Mouse (Mus musculus) embryonic facial prominence, embryonic 14.5 days (tissue): ENCODE measurements around the gene Vcp. TPM values are rescaled to one million over a fixed set of nuclear protein-coding genes. Genes with fewer than 3 reads are reported as not detected.

Experiments used
- ATAC-seq: fragments of 200-750 bp; cut with Nextera tagmentation; 2 replicates; pipeline ENCODE4 v1.8.0; 2017; ENCODE audit warnings: low read depth, moderate number of reproducible peaks, moderate TSS enrichment
- DNase-seq: peaks from one replicate; pipeline ENCODE4 v3.0.0-alpha.2; 2015; ENCODE audit warnings: low spot score
- H3K27ac ChIP-seq: fragments of 300-500 bp; sonication (generic); replicated peaks from 2 replicates; pipeline ENCODE4 v1.5.1; 2014; ENCODE audit warnings: low read depth, mild to moderate bottlenecking, low read length, moderate library complexity
- H3K27me3 ChIP-seq: fragments of 300-500 bp; sonication (generic); replicated peaks from 2 replicates; pipeline ENCODE4 v1.6.1; 2014; ENCODE audit warnings: low read length; ENCODE audit not compliant: control insufficient read depth, insufficient read depth
- H3K36me3 ChIP-seq: fragments of 300-500 bp; sonication (generic); 2 replicates; pipeline ENCODE4 v1.6.1; 2014; ENCODE audit warnings: low read length, mixed read lengths; ENCODE audit not compliant: control insufficient read depth, insufficient read depth
- H3K4me1 ChIP-seq: fragments of 300-500 bp; sonication (generic); 2 replicates; pipeline ENCODE4 v1.6.1; 2014; ENCODE audit warnings: antibody characterized with exemption, low read length; ENCODE audit not compliant: control insufficient read depth, insufficient read depth
- H3K4me2 ChIP-seq: fragments of 300-500 bp; sonication (generic); 2 replicates; pipeline ENCODE4 v1.6.1; 2014; ENCODE audit warnings: low read depth, mild to moderate bottlenecking, low read length, moderate library complexity, mixed read lengths
- H3K4me3 ChIP-seq: fragments of 300-500 bp; sonication (generic); 2 replicates; pipeline ENCODE4 v1.5.1; 2014; ENCODE audit warnings: low read depth, mild to moderate bottlenecking, low read length
- H3K9ac ChIP-seq: fragments of 300-500 bp; sonication (generic); 2 replicates; pipeline ENCODE4 v1.6.1; 2014; ENCODE audit warnings: low read depth, mild to moderate bottlenecking, low read length, moderate library complexity, mixed read lengths
- H3K9me3 ChIP-seq: fragments of 300-500 bp; sonication (generic); 2 replicates; pipeline ENCODE4 v1.6.1; 2016; ENCODE audit warnings: low read length; ENCODE audit not compliant: control insufficient read depth
- WGBS: fragments of 180-500 bp; shearing (Covaris S2); extraction: QIAGEN DNeasy Blood & Tissue Kit; methylation state at CpG from one replicate; pipeline ENCODE4 v1.1.7; 2014; 5-methylcytosine and 5-hydroxymethylcytosine counted together
- polyA plus RNA-seq: library from polyadenylated mRNA; unstranded; fragments of >200 nt; fragmentation: Nextera tagmentation; extraction: Ambion mirVana; gene quantifications from 2 replicates; pipeline ENCODE4 v1.2.1, GENCODE M21; 2014

The Vcp gene
- polyA plus RNA-seq, 1 experiment from 2014 or later: 471 TPM

- ATAC-seq: no peak
These were observed 21.0 kb upstream of the Vcp start for GRCm38 (mm10) chr4:43021341-43021740.

GRCm38 (mm10) chr4:43020876-43021275 lies 20.6 kb upstream of the Vcp start:
- Histone ChIP-seq H3K4me3 (no peak overlapping the region), H3K27me3 (no peaks in the 10 kb centered on the region), H3K36me3 (peaks cover 72% of the 10 kb centered on the region), H3K9me3 (no peaks in the 10 kb centered on the region), H3K27ac (no peak overlapping the region), H3K9ac (no peak overlapping the region), H3K4me2 (no peak overlapping the region), H3K4me1 (peaks cover 8% of the 10 kb centered on the region)
- DNase-seq: no peak
- ATAC-seq: no peak
- WGBS: 88% methylated on average over 16 of the region's 16 CpGs

More at GRCm38 (mm10) chr4:43021341-43021740, 21.0 kb upstream of the Vcp start:
- Histone ChIP-seq H3K4me3 (no peak overlapping the region), H3K9me3 (no peaks in the 10 kb centered on the region), H3K36me3 (peaks cover 71% of the 10 kb centered on the region), H3K27ac (no peak overlapping the region), H3K4me2 (no peak overlapping the region), H3K27me3 (no peaks in the 10 kb centered on the region), H3K9ac (no peak overlapping the region), H3K4me1 (peaks cover 8% of the 10 kb centered on the region)
- DNase-seq: no peak
- WGBS: 79% methylated on average over 17 of the region's 17 CpGs

- no peak overlapping the region for H3K9ac ChIP-seq
- no peaks in the 10 kb centered on the region for H3K9me3 ChIP-seq
- H3K27me3 ChIP-seq: no peaks in the 10 kb centered on the region
- no peak for ATAC-seq
- H3K4me3 ChIP-seq: no peak overlapping the region
- no peak overlapping the region for H3K27ac ChIP-seq
- DNase-seq: no peak
- 93% methylated on average over 23 of the region's 23 CpGs for WGBS
- H3K36me3 ChIP-seq: peaks cover 72% of the 10 kb centered on the region
- H3K4me1 ChIP-seq: peaks cover 6% of the 10 kb centered on the region
- H3K4me2 ChIP-seq: no peak overlapping the region
These were observed 19.5 kb upstream of the Vcp start for GRCm38 (mm10) chr4:43019641-43020465.

- no peaks in the 10 kb centered on the region for H3K9me3 ChIP-seq
- 92% methylated on average over 9 of the region's 10 CpGs for WGBS
- H3K9ac ChIP-seq: no peak overlapping the region
- no peak overlapping the region for H3K27ac ChIP-seq
- H3K4me1 ChIP-seq: no peaks in the 10 kb centered on the region
- H3K4me3 ChIP-seq: no peak overlapping the region
- no peak overlapping the region for H3K4me2 ChIP-seq
- ATAC-seq: no peak
- H3K36me3 ChIP-seq: peaks cover 72% of the 10 kb centered on the region
- DNase-seq: no peak
- no peaks in the 10 kb centered on the region for H3K27me3 ChIP-seq
These were observed 18.9 kb upstream of the Vcp start for GRCm38 (mm10) chr4:43019176-43019575.

- Histone ChIP-seq H3K27ac (no peak overlapping the region), H3K4me2 (no peak overlapping the region), H3K4me3 (no peak overlapping the region), H3K4me1 (no peaks in the 10 kb centered on the region), H3K9me3 (no peaks in the 10 kb centered on the region), H3K27me3 (no peaks in the 10 kb centered on the region), H3K9ac (no peak overlapping the region), H3K36me3 (peaks cover 67% of the 10 kb centered on the region)
- DNase-seq (no peak), ATAC-seq (no peak)
- 95% methylated on average over 4 of the region's 4 CpGs for WGBS
These were observed 17.8 kb upstream of the Vcp start for GRCm38 (mm10) chr4:43018156-43018555.

- H3K4me3 ChIP-seq: no peak overlapping the region
- no peak for DNase-seq
- H3K36me3 ChIP-seq: peaks cover 10% of the 10 kb centered on the region; the same call in 1 of the 2 replicates
- H3K4me1 ChIP-seq: peaks cover 8% of the 10 kb centered on the region; the same call in 1 of the 2 replicates
- no peaks in the 10 kb centered on the region for H3K27me3 ChIP-seq
- H3K27ac ChIP-seq: no peak overlapping the region
- WGBS: 96% methylated on average over 1 of the region's 1 CpGs
- no peak for ATAC-seq
- H3K9ac ChIP-seq: no peak overlapping the region
- no peaks in the 10 kb centered on the region for H3K9me3 ChIP-seq
- H3K4me2 ChIP-seq: no peak overlapping the region
These were observed 11.8 kb upstream of the Vcp start for GRCm38 (mm10) chr4:43012091-43012490.

- H3K4me2 ChIP-seq: peak within 1 kb of the TSS; percentile 92
- ATAC-seq (peak; percentile 95), DNase-seq (peak; percentile 94)
- no peaks in the 10 kb centered on the region for H3K27me3 ChIP-seq
- peak within 1 kb of the TSS; percentile 73 for H3K9ac ChIP-seq
- peak within 1 kb of the TSS; percentile 81 for H3K4me3 ChIP-seq
- H3K27ac ChIP-seq: peak within 1 kb of the TSS; percentile 55; the same call in 1 of the 2 replicates
- WGBS: 2% methylated on average over 37 of the region's 37 CpGs
- peaks cover 8% of the 10 kb centered on the region; the same call in 1 of the 2 replicates for H3K4me1 ChIP-seq
- H3K36me3 ChIP-seq: peaks cover 11% of the 10 kb centered on the region; the same call in 1 of the 2 replicates
- no peaks in the 10 kb centered on the region for H3K9me3 ChIP-seq
These were observed 10.1 kb upstream of the Vcp start, which contains the start of gene Fancg for GRCm38 (mm10) chr4:43010161-43011038. TSS of gene Fancg (minus strand) at chr4:43010506.

GRCm38 (mm10) chr4:43005765-43006164 lies 5.5 kb upstream of the Vcp start:
- H3K36me3 ChIP-seq: peaks cover 15% of the 10 kb centered on the region; the same call in 1 of the 2 replicates
- H3K4me3 ChIP-seq: no peak overlapping the region
- H3K27ac ChIP-seq: no peak overlapping the region
- H3K4me2 ChIP-seq: no peak overlapping the region
- H3K9ac ChIP-seq: no peak overlapping the region
- DNase-seq (peak; percentile 30), ATAC-seq (no peak)
- WGBS: 59% methylated on average over 2 of the region's 2 CpGs
- H3K4me1 ChIP-seq: peaks cover 8% of the 10 kb centered on the region; the same call in 1 of the 2 replicates
- H3K9me3 ChIP-seq: no peaks in the 10 kb centered on the region
- no peaks in the 10 kb centered on the region for H3K27me3 ChIP-seq
